Mouse (Mus musculus): ENCODE data around the gene Insr. TPM values are rescaled to one million over a fixed set of nuclear protein-coding genes. Genes with fewer than 3 reads are reported as not detected.
A peak's percentile ranks its signal among the peaks of the same experiment; 100 is the strongest.

Insr gene
- polyA plus RNA-seq, 1 experiment: 24.6 TPM

GRCm38 (mm10) chr8:3222636-3222965, 56.8 kb downstream of the Insr start:
- H3K4me1 ChIP-seq (ENCODE audit: control insufficient read depth, insufficient read depth, low read length): peaks cover 7% of the 10 kb centered on the region
- no peak overlapping the region for H3K27ac ChIP-seq (ENCODE audit: control insufficient read depth, insufficient read depth, low read depth, low read length, poor library complexity)
- no peak for TF ChIP-seq CTCF (IDR thresholded peaks at IDR 0.05; ENCODE audit: control insufficient read depth, insufficient read depth, low read length)
- no peak for TF ChIP-seq POLR2A (IDR thresholded peaks at IDR 0.05; ENCODE audit: borderline replicate concordance, control insufficient read depth, low read depth, low read length)
- H3K4me3 ChIP-seq (replicated peaks; ENCODE audit: control insufficient read depth, low read depth, low read length): no peak overlapping the region

- no peak for TF ChIP-seq POLR2A (IDR thresholded peaks at IDR 0.05; ENCODE audit: borderline replicate concordance, control insufficient read depth, low read depth, low read length)
- TF ChIP-seq CTCF (IDR thresholded peaks at IDR 0.05; ENCODE audit: control insufficient read depth, insufficient read depth, low read length): no peak
- peak overlapping the region; percentile 78; the same call in 1 of the 2 replicates for H3K27ac ChIP-seq (ENCODE audit: control insufficient read depth, insufficient read depth, low read depth, low read length, poor library complexity)
- H3K4me3 ChIP-seq (replicated peaks; ENCODE audit: control insufficient read depth, low read depth, low read length): no peak overlapping the region
- 62% methylated on average over 6 of the region's 6 CpGs for WGBS
- peaks cover 7% of the 10 kb centered on the region for H3K4me1 ChIP-seq (ENCODE audit: control insufficient read depth, insufficient read depth, low read length)
Measured at GRCm38 (mm10) chr8:3221960-3222635, 57.3 kb downstream of the Insr start.

GRCm38 (mm10) chr8:3221047-3221959, 58.1 kb downstream of the Insr start:
- peak overlapping the region; percentile 78 for H3K27ac ChIP-seq (ENCODE audit: control insufficient read depth, insufficient read depth, low read depth, low read length, poor library complexity)
- 1% methylated on average over 43 of the region's 43 CpGs for WGBS
- H3K4me3 ChIP-seq (replicated peaks; ENCODE audit: control insufficient read depth, low read depth, low read length): peak overlapping the region; percentile 84
- H3K4me1 ChIP-seq (ENCODE audit: control insufficient read depth, insufficient read depth, low read length): peaks cover 7% of the 10 kb centered on the region
- TF ChIP-seq POLR2A (IDR thresholded peaks at IDR 0.05; ENCODE audit: borderline replicate concordance, control insufficient read depth, low read depth, low read length): peak; percentile 55; the same call in 1 of the 2 replicates
- TF ChIP-seq CTCF (IDR thresholded peaks at IDR 0.05; ENCODE audit: control insufficient read depth, insufficient read depth, low read length): no peak

GRCm38 (mm10) chr8:3220502-3220901, 58.9 kb downstream of the Insr start:
- Histone ChIP-seq H3K4me3 (replicated peaks; ENCODE audit: control insufficient read depth, low read depth, low read length) (peak overlapping the region; percentile 57), H3K27ac (ENCODE audit: control insufficient read depth, insufficient read depth, low read depth, low read length, poor library complexity) (peak overlapping the region; percentile 13; the same call in 1 of the 2 replicates), H3K4me1 (ENCODE audit: control insufficient read depth, insufficient read depth, low read length) (peaks cover 7% of the 10 kb centered on the region)
- TF ChIP-seq POLR2A (IDR thresholded peaks at IDR 0.05; ENCODE audit: borderline replicate concordance, control insufficient read depth, low read depth, low read length) (no peak), CTCF (IDR thresholded peaks at IDR 0.05; ENCODE audit: control insufficient read depth, insufficient read depth, low read length) (no peak)
- WGBS: 9% methylated on average over 9 of the region's 9 CpGs

- no peak overlapping the region for H3K27ac ChIP-seq (ENCODE audit: control insufficient read depth, insufficient read depth, low read depth, low read length, poor library complexity)
- peaks cover 6% of the 10 kb centered on the region for H3K4me1 ChIP-seq (ENCODE audit: control insufficient read depth, insufficient read depth, low read length)
- 82% methylated on average over 12 of the region's 12 CpGs for WGBS
- no peak overlapping the region for H3K4me3 ChIP-seq (replicated peaks; ENCODE audit: control insufficient read depth, low read depth, low read length)
- no peak for TF ChIP-seq POLR2A (IDR thresholded peaks at IDR 0.05; ENCODE audit: borderline replicate concordance, control insufficient read depth, low read depth, low read length)
- no peak for TF ChIP-seq CTCF (IDR thresholded peaks at IDR 0.05; ENCODE audit: control insufficient read depth, insufficient read depth, low read length)
Measured at GRCm38 (mm10) chr8:3219921-3220411, 59.5 kb downstream of the Insr start.

- WGBS: 45% methylated on average over 3 of the region's 3 CpGs
- Histone ChIP-seq H3K4me1 (ENCODE audit: control insufficient read depth, insufficient read depth, low read length) (peaks cover 5% of the 10 kb centered on the region), H3K4me3 (replicated peaks; ENCODE audit: control insufficient read depth, low read depth, low read length) (no peak overlapping the region), H3K27ac (ENCODE audit: control insufficient read depth, insufficient read depth, low read depth, low read length, poor library complexity) (no peak overlapping the region)
- TF ChIP-seq CTCF (IDR thresholded peaks at IDR 0.05; ENCODE audit: control insufficient read depth, insufficient read depth, low read length): no peak
- no peak for TF ChIP-seq POLR2A (IDR thresholded peaks at IDR 0.05; ENCODE audit: borderline replicate concordance, control insufficient read depth, low read depth, low read length)
Measured at GRCm38 (mm10) chr8:3219266-3219665, 60.2 kb downstream of the Insr start.

GRCm38 (mm10) chr8:3216541-3217092, 62.8 kb downstream of the Insr start:
- no peak for TF ChIP-seq POLR2A (IDR thresholded peaks at IDR 0.05; ENCODE audit: borderline replicate concordance, control insufficient read depth, low read depth, low read length)
- TF ChIP-seq CTCF (IDR thresholded peaks at IDR 0.05; ENCODE audit: control insufficient read depth, insufficient read depth, low read length): no peak
- no peak overlapping the region for H3K27ac ChIP-seq (ENCODE audit: control insufficient read depth, insufficient read depth, low read depth, low read length, poor library complexity)
- no peak overlapping the region for H3K4me3 ChIP-seq (replicated peaks; ENCODE audit: control insufficient read depth, low read depth, low read length)
- peaks cover 2% of the 10 kb centered on the region for H3K4me1 ChIP-seq (ENCODE audit: control insufficient read depth, insufficient read depth, low read length)
- 79% methylated on average over 4 of the region's 4 CpGs for WGBS

- no peak overlapping the region for H3K27ac ChIP-seq (ENCODE audit: control insufficient read depth, insufficient read depth, low read depth, low read length, poor library complexity)
- peaks cover 2% of the 10 kb centered on the region for H3K4me1 ChIP-seq (ENCODE audit: control insufficient read depth, insufficient read depth, low read length)
- H3K4me3 ChIP-seq (replicated peaks; ENCODE audit: control insufficient read depth, low read depth, low read length): no peak overlapping the region
- TF ChIP-seq CTCF (IDR thresholded peaks at IDR 0.05; ENCODE audit: control insufficient read depth, insufficient read depth, low read length): no peak
- no peak for TF ChIP-seq POLR2A (IDR thresholded peaks at IDR 0.05; ENCODE audit: borderline replicate concordance, control insufficient read depth, low read depth, low read length)
Measured at GRCm38 (mm10) chr8:3215561-3215960, 63.9 kb downstream of the Insr start.

All from bone marrow, adult 2 months (tissue).